Mouse (Mus musculus) R1 (cell line): ENCODE measurements at regions not wholly inside any gene's neighbourhood (a gene's known extent, or its start where the extent isn't known, plus 50 kb on each side); places are given as distances from the start of the nearest gene placed in this dataset.
A peak's percentile ranks its signal among the peaks of the same experiment; 100 is the strongest.

Source experiments
- DNase-seq: peaks from one replicate; pipeline ENCODE4 v3.0.0-alpha.2; 2018; ENCODE audit warnings: low read depth, low spot score

DNA sequence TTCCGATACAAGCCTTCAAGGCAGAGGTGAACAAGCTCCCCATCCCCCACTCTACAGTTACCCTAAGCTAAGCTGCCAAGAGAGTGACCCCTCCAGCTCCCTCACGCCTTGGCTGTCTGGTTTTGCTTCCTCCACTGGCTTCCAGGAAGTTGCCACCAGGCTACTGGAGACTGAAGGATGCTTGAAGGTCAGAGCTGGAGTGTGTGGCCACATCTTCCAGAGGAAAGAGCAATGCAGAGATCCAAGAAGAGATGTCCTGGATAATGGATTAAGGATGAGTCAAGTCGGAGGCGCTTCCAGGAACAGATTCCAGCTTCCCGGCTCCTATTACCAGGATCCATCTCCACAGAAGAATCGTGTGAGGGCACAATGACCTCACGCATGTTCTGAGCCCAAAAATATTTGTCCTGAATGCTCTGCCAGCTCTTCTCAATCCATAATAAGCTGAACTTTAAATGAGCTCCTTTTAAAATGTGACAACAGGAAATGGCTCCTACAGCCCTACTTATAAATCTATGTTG is 318.5 kb downstream of the Qk start:
- no peak for DNase-seq

GRCm38 (mm10) chr17:9995321-9995720 is 324.3 kb downstream of the Qk start:
- DNase-seq, result no peak

DNA sequence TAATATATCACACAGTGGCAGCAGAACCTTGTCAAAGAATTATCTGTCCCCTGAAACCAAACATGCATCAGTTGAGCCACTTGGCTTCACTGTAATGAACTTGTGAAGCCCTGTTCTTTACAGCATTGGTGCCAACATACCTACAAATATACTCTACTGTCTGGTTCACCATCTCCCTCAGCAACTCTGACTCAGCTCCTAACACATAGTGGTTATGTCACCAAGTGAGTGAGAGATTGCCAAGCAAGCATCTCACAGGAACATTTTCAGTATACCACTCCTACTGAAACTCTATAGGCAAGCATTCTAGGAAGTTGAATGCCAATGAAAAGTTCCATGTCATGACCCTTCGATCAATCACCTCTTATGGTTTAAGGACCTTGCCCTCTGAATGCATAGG is 321.2 kb upstream of the Pabpc6 start:
- DNase-seq, result no peak

GRCm38 (mm10) chr17:9981273-9981672 is 311.8 kb upstream of the Pabpc6 start:
- DNase-seq, result no peak

DNA sequence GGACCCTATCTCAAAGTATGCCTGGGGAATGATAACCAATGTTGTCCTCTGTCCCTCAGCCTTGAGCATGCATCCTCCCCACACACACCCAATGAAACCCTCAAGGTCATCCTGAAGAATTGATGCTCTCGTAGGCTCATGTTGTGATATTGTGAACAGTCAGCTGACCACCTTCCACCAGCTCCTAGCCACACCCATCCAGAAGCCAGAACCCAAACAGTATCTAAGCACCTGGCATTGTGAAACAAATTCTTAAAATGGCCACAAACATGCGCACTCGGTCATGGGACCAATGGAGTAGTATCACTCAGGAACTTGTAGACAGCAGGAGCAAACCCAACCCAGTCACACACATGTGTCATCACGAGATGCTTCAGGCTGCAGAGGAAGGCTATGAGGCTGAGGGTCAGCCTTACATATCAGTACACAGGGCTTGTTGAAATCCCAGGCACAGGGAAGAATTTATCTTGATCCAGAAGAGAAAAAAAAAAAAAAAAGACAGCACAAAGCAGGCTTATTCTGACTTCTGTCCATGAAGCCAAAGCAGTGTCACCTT is 307.4 kb upstream of the Pabpc6 start:
- DNase-seq, result peak; percentile 24

GRCm38 (mm10) chr17:9975995-9976394 is 306.5 kb upstream of the Pabpc6 start:
- DNase-seq, result no peak

- no peak for DNase-seq
Observed at GRCm38 (mm10) chr17:9975153-9975552, 305.6 kb upstream of the Pabpc6 start.

GRCm38 (mm10) chr17:9967988-9968387 is 298.5 kb upstream of the Pabpc6 start:
- no peak for DNase-seq

DNA sequence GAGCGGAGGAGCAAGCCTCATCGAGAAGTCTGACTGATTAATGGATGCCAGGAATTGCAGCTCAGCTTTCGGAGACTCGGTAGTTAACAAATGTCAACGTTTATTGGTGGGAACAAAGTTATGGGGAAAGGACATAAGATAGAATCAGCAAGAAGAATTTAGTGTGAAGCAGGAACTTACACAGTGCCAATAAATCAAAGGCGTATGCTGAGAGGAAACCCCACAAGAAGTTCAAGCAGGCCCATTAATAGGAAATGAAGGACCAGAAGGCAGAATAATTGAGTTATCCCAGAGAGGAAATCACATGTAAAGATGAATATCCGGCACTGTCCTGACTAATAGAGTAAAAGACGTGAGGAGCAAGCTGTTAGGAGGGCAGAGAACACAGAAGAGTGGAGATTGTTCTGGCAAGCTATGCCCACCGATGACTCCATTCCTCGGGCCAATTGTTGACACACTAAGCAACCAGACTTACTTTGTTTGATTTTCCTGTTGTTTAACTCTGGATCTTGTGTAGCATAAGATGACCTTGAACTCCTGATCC is 293.4 kb upstream of the Pabpc6 start:
- DNase-seq, result no peak

GRCm38 (mm10) chr17:9948985-9949667 is 279.6 kb upstream of the Pabpc6 start:
- DNase-seq, result no peak

GRCm38 (mm10) chr17:9947609-9948008 is 278.1 kb upstream of the Pabpc6 start:
- no peak for DNase-seq

DNA sequence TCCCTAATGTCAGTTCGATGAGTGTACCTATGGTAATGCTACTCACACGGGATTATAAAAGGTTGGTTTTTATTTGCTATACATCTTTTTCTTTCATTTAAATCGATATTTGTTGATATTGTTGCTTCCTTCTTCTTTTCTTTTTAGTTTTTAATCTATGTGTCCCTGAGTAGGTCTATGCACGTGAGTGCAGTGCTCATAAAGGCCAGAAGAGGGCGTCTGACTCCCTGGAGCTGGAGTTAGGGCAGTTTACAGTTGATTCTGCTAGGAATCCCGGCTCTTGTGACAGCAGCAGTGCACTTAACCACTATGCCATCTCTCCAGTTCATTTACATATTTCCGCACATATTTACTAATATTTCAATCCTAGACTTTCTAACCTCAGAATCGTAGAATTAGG is 275.0 kb upstream of the Pabpc6 start:
- peak; percentile 52 for DNase-seq

DNA sequence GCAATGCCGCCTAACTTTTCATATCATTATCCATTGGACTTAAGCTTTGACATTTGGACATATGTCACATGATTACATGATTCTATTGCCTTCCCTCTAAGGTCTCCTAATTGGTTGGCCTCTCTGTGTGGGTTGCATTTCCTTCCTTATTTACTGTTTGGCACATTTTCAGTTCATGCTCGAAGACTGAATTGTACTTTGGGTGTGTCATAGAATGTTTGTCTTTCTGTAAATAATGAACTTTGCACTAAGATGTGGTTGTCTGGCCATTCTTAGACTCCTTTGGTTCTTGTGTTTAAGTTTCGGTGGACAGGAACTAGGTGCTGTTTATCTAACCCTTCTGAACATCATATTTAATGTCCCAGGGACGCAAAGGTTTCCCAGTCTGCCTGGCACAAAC is 272.7 kb upstream of the Pabpc6 start:
- DNase-seq, result no peak

DNA sequence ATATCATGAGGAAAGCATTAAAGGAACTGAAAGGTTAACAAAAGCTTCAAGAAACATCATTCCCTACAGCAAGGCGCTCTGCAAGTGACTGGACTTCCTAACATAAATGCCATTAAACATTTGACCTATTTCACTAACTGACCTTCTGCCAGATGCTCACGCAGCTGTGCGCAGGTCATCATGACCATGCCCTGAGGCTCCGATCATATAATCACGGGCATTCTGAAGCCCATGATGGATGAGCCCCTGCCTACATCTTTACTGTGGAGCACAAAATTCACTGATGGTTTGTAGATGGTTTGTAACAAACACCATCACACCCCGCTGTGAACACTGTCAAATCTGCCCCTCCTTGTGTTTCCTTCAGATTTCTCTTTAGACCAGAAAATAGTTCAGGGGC is 270.1 kb upstream of the Pabpc6 start:
- DNase-seq, result no peak

GRCm38 (mm10) chr17:9938426-9938825 is 268.9 kb upstream of the Pabpc6 start:
- no peak for DNase-seq

DNA sequence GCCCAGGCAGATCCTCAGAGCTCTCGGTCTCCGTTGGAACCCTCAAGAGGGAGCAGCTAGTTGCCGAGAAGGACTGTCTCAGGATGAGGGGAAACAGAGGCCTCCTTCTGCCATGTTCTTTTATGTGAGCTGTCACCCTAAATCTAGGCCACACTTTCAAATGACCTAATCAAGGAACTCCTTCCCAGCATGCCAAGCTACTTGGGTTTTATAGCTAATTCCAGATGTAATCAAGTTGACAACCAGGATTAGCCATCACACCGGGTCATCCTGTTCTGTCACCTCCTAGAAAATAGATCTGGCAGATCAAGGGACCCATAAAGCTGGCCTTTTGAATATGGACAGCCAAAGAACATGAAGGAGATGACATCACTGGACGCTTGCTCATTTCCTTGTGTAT is 267.7 kb upstream of the Pabpc6 start:
- no peak for DNase-seq

GRCm38 (mm10) chr17:9932186-9932585 is 262.7 kb upstream of the Pabpc6 start:
- no peak for DNase-seq

DNA sequence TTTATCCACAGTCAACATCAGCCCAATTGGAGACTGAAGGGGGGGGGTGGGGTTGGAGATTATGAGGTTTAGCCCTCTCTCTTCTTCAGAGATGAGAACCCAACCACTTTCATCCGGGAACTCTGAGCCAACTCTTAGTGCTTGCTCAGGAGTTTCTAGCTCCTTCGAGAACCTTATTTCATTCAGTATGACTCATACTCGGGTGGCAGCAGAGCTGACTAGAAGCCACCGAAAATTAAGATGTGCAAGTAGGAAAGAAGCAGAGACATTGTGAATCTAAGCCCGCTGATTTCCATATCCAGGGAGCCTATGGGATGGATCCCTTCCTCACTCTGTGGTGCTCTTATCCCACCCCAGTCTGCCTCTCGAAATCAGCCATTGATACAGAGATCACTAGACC is 262.0 kb upstream of the Pabpc6 start:
- DNase-seq, result no peak

DNA sequence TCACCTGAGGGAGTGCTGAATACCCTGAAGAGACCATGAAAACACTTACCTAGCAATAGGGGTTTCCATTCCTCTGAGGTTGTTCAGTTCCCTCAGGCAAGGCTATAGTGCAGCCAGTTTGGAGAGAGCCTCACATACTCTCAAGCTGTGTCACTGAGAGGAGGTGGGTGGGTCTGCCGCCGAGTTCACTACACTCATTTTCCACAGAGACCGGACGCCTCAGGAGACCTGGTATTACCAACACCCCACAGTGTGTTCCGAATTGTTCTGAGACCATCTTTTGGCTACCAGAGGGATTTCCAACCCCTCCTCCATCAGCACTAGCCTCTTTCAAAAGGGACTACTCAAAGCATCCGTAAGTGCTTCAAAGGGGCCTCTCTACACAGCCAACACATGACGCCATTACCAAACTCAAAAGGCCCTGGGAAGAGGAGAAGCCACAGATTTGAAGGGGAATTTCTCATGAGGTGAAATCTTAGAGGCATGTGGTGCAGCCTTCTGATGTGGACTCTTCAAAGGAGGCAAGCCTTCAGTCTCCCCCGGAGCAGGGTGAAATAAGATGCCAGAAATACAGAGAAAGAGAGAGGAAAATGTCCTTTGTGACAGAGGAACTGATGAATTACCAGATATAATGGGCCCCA is 260.1 kb upstream of the Pabpc6 start:
- no peak for DNase-seq

GRCm38 (mm10) chr17:9927724-9928123 is 258.2 kb upstream of the Pabpc6 start:
- DNase-seq, result no peak

DNA sequence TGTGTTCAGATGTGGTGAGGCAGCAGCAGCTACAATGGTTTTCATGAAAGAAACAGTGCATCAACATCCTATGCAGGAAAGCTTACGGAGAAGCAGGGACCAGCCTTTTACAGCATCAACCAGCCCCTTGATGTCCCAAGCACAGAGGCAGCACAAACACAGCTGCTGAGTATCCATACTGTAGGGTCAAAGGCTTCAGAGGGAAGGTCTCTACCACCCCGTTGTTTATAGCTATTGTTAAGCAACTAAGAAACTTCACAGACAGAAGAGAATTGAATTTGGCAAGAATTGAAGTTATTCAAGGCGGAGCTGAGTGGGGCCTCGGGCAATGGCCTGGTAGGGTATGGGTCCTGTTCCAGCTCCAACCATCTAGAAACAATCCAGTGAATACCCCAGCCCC is 256.8 kb upstream of the Pabpc6 start:
- DNase-seq, result peak; percentile 39

GRCm38 (mm10) chr17:9921326-9921725 is 251.8 kb upstream of the Pabpc6 start:
- DNase-seq, result no peak

- peak; percentile 87 for DNase-seq
Observed at GRCm38 (mm10) chr17:9917031-9917430, 247.5 kb upstream of the Pabpc6 start.
